Mouse (Mus musculus): ENCODE data around the gene Nudt4.

- TF ChIP-seq MAX (IDR thresholded peaks at IDR 0.05; ENCODE audit: low read length) = no peak
- no peak for TF ChIP-seq USF2 (conservative IDR thresholded peaks at IDR 0.05; ENCODE audit: low read depth, low read length)
- no peak for TF ChIP-seq EP300 (IDR thresholded peaks at IDR 0.05; ENCODE audit: low read length)
- no peak for TF ChIP-seq MAZ (IDR thresholded peaks at IDR 0.05; ENCODE audit: low read depth, low read length)
- no peak for TF ChIP-seq MEF2A (IDR thresholded peaks at IDR 0.05; ENCODE audit: borderline replicate concordance, low read depth, low read length)
- no peak for TF ChIP-seq POLR2A (IDR thresholded peaks at IDR 0.05; ENCODE audit: low read depth, low read length)
- TF ChIP-seq CTCF (conservative IDR thresholded peaks at IDR 0.05 in 1 of 2, IDR thresholded peaks at IDR 0.05 in 1 of 2; ENCODE audit: low read depth in 2 of 2, low read length in 2 of 2) = peak; percentile 28 to 74; a peak in 3 of 4 replicates
- no peak for TF ChIP-seq CHD2 (IDR thresholded peaks at IDR 0.05; ENCODE audit: low read length)
- TF ChIP-seq JUN (IDR thresholded peaks at IDR 0.05; ENCODE audit: insufficient read depth, low read depth, low read length) = no peak
Observed at GRCm38 (mm10) chr10:95550506-95550905, 13.4 kb downstream of the Nudt4 start.
